Comparison of ENCODE assay signal across 20 mouse cellular contexts in the genomic region with DNA sequence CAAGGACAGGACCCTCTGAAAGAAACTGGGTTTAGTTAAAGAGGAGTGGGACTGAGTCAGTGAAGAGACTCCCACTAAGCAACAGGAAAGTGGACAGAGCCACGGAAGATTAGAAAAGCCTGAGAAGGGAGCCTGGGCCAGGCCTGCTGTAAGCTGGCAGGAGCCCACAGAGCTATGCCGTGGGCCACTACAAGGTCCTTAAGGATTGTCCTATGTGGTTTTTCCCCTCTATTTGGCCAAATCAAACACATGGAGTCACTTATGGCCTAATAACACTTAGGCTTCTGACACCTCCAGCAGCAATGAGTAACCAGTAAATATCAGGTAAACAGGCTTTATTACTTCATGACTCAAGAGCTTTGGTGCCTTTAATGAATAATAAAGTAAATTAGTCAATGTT. TPM values are rescaled to one million over a fixed set of nuclear protein-coding genes. Genes with fewer than 3 reads are reported as not detected.
DNase-seq lines count a peak whose midpoint lies in the region; ATAC-seq and TF ChIP-seq lines count a peak whose summit lies in the region.
"Had no signal": no experiment of that assay in that cellular context is flagged by ENCODE, and none has a peak within 500 bp of the region (broad histone marks: within the 10 kb centered on the region; RNA-seq: fewer than 3 reads in every experiment).

No protein-coding gene starts in this region.

- TF ChIP-seq POLR2A in olfactory bulb, adult 2 months (IDR thresholded peaks at IDR 0.05; ENCODE audit: insufficient read depth, low read depth, low read length), result no peak

- peak overlapping the region; percentile 61; the same call in 1 of the 2 replicates for H3K27ac ChIP-seq in layer of hippocampus, adult 2 months
- 0 out of 2 replicates have a peak overlapping the region, but pooled peaks have one; percentile 3 for H3K27ac ChIP-seq in limb, embryonic 11.5 days (replicated peaks; ENCODE audit: low read depth, low read length)
- H3K27ac ChIP-seq in olfactory bulb, adult 2 months (ENCODE audit: insufficient read depth, low read depth, low read length), result 0 out of 2 replicates have a peak overlapping the region, but pooled peaks have one; percentile 10
- H3K27ac ChIP-seq in forebrain, embryonic 13.5 days, result no peak overlapping the region
- H3K27ac ChIP-seq in left cerebral cortex, adult 2 months, result no peak overlapping the region
- H3K27ac ChIP-seq: embryonic facial prominence, embryonic 13.5 days; heart, embryonic 10.5 days; heart, embryonic 15.5 days; hindbrain, embryonic 10.5 days; hindbrain, embryonic 14.5 days had no signal

- WGBS in limb, embryonic 11.5 days, result 46% methylated on average over 2 of the region's 2 CpGs
- WGBS in olfactory bulb, adult 2 months, result 60% methylated on average over 2 of the region's 2 CpGs
- WGBS in forebrain, embryonic 13.5 days, result 89% methylated on average over 2 of the region's 2 CpGs

- H3K36me3 ChIP-seq in limb, embryonic 11.5 days (ENCODE audit: control insufficient read depth, insufficient read depth, low read length), result no peaks in the 10 kb centered on the region
- H3K36me3 ChIP-seq in forebrain, embryonic 13.5 days (ENCODE audit: poor library complexity, severe bottlenecking), result no peaks in the 10 kb centered on the region
- H3K36me3 ChIP-seq: embryonic facial prominence, embryonic 13.5 days; heart, embryonic 10.5 days; heart, embryonic 15.5 days; hindbrain, embryonic 10.5 days had no signal

- no peak for DNase-seq in layer of hippocampus, adult 2 months (ENCODE audit: low spot score in 2 of 2)
- DNase-seq in layer of hippocampus, adult 9-10 months (ENCODE audit: low spot score), result no peak
- peak; percentile 26 for DNase-seq in lung, postnatal 25 days (ENCODE audit: low spot score)
- no peak for DNase-seq in lung, postnatal 14 days
- no peak for DNase-seq in limb, embryonic 11.5 days (ENCODE audit: low spot score)
- no peak for DNase-seq in left cerebral cortex, adult 2 months (ENCODE audit: extremely low spot score in 1 of 2, low spot score in 2 of 2)
- DNase-seq: adrenal gland, postnatal 10 days; cerebellum, adult 11-12 months; cerebellum, adult 9-10 months; cerebellum, postnatal 25 days; heart, adult 18-20 months; heart, postnatal 14 days had no signal

- peaks cover 21% of the 10 kb centered on the region for H3K4me1 ChIP-seq in limb, embryonic 11.5 days (ENCODE audit: control insufficient read depth, insufficient read depth, low read length)
- H3K4me1 ChIP-seq in olfactory bulb, adult 2 months (ENCODE audit: control insufficient read depth, insufficient read depth, low read length), result peaks cover 12% of the 10 kb centered on the region
- H3K4me1 ChIP-seq in forebrain, embryonic 13.5 days, result peaks cover 20% of the 10 kb centered on the region

- no peak for TF ChIP-seq CTCF in layer of hippocampus, adult 2 months (conservative IDR thresholded peaks at IDR 0.05)
- TF ChIP-seq CTCF in olfactory bulb, adult 2 months (IDR thresholded peaks at IDR 0.05; ENCODE audit: insufficient read depth, low read depth, low read length), result no peak
- no peak for TF ChIP-seq CTCF in left cerebral cortex, adult 2 months (IDR thresholded peaks at IDR 0.05)

- H3K27me3 ChIP-seq in limb, embryonic 11.5 days (ENCODE audit: control insufficient read depth, insufficient read depth, low read length), result no peaks in the 10 kb centered on the region
- H3K27me3 ChIP-seq in forebrain, embryonic 13.5 days, result no peaks in the 10 kb centered on the region
- H3K27me3 ChIP-seq: embryonic facial prominence, embryonic 13.5 days; heart, embryonic 15.5 days had no signal

- no peak overlapping the region for H3K4me2 ChIP-seq in limb, embryonic 11.5 days (ENCODE audit: low read depth, severe bottlenecking)
- H3K4me2 ChIP-seq in forebrain, embryonic 13.5 days, result no peak overlapping the region
- H3K4me2 ChIP-seq: embryonic facial prominence, embryonic 13.5 days; heart, embryonic 15.5 days; hindbrain, embryonic 14.5 days had no signal

- ATAC-seq in limb, embryonic 11.5 days (ENCODE audit: insufficient number of reproducible peaks, low FRiP score, low TSS enrichment, low read depth), result no peak
- ATAC-seq in forebrain, embryonic 13.5 days, result no peak
- ATAC-seq: forebrain, embryonic 14.5 days had no signal

- no peak overlapping the region for H3K9ac ChIP-seq in limb, embryonic 11.5 days (ENCODE audit: low read length)
- no peak overlapping the region for H3K9ac ChIP-seq in forebrain, embryonic 13.5 days
- H3K9ac ChIP-seq: embryonic facial prominence, embryonic 13.5 days; heart, embryonic 15.5 days; hindbrain, embryonic 14.5 days had no signal

- no peaks in the 10 kb centered on the region for H3K9me3 ChIP-seq in limb, embryonic 11.5 days (ENCODE audit: control insufficient read depth, low read length)
- H3K9me3 ChIP-seq in forebrain, embryonic 13.5 days (replicated peaks), result no peaks in the 10 kb centered on the region
- H3K9me3 ChIP-seq: embryonic facial prominence, embryonic 13.5 days; heart, embryonic 10.5 days; heart, embryonic 15.5 days; hindbrain, embryonic 10.5 days had no signal

- intact Hi-C loops in left cerebral cortex, adult 2 months (cut with DNase I), result no loop called here

- no peak overlapping the region for H3K4me3 ChIP-seq in layer of hippocampus, adult 2 months
- no peak overlapping the region for H3K4me3 ChIP-seq in limb, embryonic 11.5 days (ENCODE audit: low read depth, low read length)
- H3K4me3 ChIP-seq in olfactory bulb, adult 2 months (ENCODE audit: insufficient read depth, low read depth, low read length), result no peak overlapping the region
- H3K4me3 ChIP-seq in forebrain, embryonic 13.5 days, result no peak overlapping the region
- H3K4me3 ChIP-seq in left cerebral cortex, adult 2 months, result no peak overlapping the region
- H3K4me3 ChIP-seq: embryonic facial prominence, embryonic 13.5 days; heart, embryonic 10.5 days; heart, embryonic 15.5 days; hindbrain, embryonic 10.5 days had no signal

RNA-seq across cellular contexts. Expression of a gene that starts 31.2 kb away (rescaled TPM):
- total RNA-seq in layer of hippocampus, adult 2 months (2021), result 100 to 1,000 TPM; 243 TPM
- polyA plus RNA-seq in limb, embryonic 11.5 days (2014; fragmentation: Nextera tagmentation; extraction: Ambion mirVana), result 71.5 and 74.2 TPM in 2 replicates
- polyA plus RNA-seq in olfactory bulb, adult 2 months (2012; ENCODE audit: insufficient read depth, insufficient read length, low replicate concordance, missing spikeins), result 46.1 TPM in 1 of 2 replicates, not detected in the other
- 116 and 122 TPM in 2 replicates for polyA plus RNA-seq in forebrain, embryonic 13.5 days (2015; fragmentation: Nextera tagmentation; extraction: Ambion mirVana)
- 100 to 1,000 TPM; 248 to 258 TPM for total RNA-seq in left cerebral cortex, adult 2 months (2021)

Comparison
In these comparisons a context has a peak if more than half of its experiments do, and no peak if none do; other contexts are left out.
1. H3K27ac ChIP-seq: peak in layer of hippocampus, adult 2 months (single experiment), limb, embryonic 11.5 days (single experiment) and olfactory bulb, adult 2 months (single experiment); none in forebrain, embryonic 13.5 days (single experiment) and left cerebral cortex, adult 2 months (single experiment).